Mouse (Mus musculus): ENCODE results near the gene Coil. TPM values are rescaled to one million over a fixed set of nuclear protein-coding genes. Genes with fewer than 3 reads are reported as not detected.

Gene Coil
- polyA plus RNA-seq, 1 experiment, result 6.8 TPM

GRCm38 (mm10) chr11:89006404-89006803 is 36.4 kb downstream of the Coil start:
- Histone ChIP-seq H3K36me3 (ENCODE audit: control insufficient read depth, insufficient read depth) (peaks cover 5% of the 10 kb centered on the region), H3ac (ENCODE audit: control insufficient read depth, insufficient read length, low read depth) (no peak overlapping the region), H3K79me2 (ENCODE audit: control insufficient read depth, insufficient read depth) (peaks cover 18% of the 10 kb centered on the region), H3K27me3 (ENCODE audit: control insufficient read depth, insufficient read depth, insufficient read length) (no peaks in the 10 kb centered on the region), H3K79me3 (ENCODE audit: low read depth) (peaks cover 9% of the 10 kb centered on the region), H3K4me3 (ENCODE audit: insufficient read depth, poor library complexity, severe bottlenecking) (no peak overlapping the region)
- TF ChIP-seq MYOG (IDR thresholded peaks at IDR 0.05; ENCODE audit: control insufficient read depth, extremely low read depth, insufficient read length), result no peak
- TF ChIP-seq USF1 (IDR thresholded peaks at IDR 0.05; ENCODE audit: low read depth), result no peak

DNA sequence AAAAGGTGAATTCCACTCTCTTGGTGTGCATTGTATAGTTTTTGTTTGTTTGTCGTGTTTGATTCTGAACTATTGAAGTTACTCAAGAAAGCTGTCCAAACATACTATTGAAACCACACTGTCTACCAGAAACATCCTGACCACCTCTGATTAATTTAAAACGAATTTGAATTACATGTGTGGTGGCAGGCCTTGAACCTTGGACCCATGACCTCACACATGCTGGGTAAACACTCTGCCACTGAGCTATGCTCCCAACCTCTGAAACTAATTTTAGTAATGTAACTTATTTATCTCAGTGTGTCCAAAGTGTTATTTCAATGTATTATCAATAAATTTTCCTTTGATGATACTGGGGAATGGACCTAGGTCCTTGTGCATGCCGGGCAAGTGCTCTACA is 37.5 kb downstream of the Coil start:
- peaks cover 4% of the 10 kb centered on the region for H3K79me3 ChIP-seq (ENCODE audit: low read depth)
- H3K27me3 ChIP-seq (ENCODE audit: control insufficient read depth, insufficient read depth, insufficient read length), result no peaks in the 10 kb centered on the region
- peaks cover 6% of the 10 kb centered on the region for H3K79me2 ChIP-seq (ENCODE audit: control insufficient read depth, insufficient read depth)
- H3K36me3 ChIP-seq (ENCODE audit: control insufficient read depth, insufficient read depth), result peaks cover 6% of the 10 kb centered on the region
- H3K4me3 ChIP-seq (ENCODE audit: insufficient read depth, poor library complexity, severe bottlenecking), result no peak overlapping the region
- TF ChIP-seq FOSL1 (IDR thresholded peaks at IDR 0.05; ENCODE audit: insufficient read depth, low read length, poor library complexity, severe bottlenecking) (no peak), MYOG (IDR thresholded peaks at IDR 0.05; ENCODE audit: control insufficient read depth, extremely low read depth, insufficient read length) (no peak), MYOD1 (IDR thresholded peaks at IDR 0.05; ENCODE audit: control insufficient read depth, insufficient read length, low read depth) (no peak)
- no peak overlapping the region for H3ac ChIP-seq (ENCODE audit: control insufficient read depth, insufficient read length, low read depth)

DNA sequence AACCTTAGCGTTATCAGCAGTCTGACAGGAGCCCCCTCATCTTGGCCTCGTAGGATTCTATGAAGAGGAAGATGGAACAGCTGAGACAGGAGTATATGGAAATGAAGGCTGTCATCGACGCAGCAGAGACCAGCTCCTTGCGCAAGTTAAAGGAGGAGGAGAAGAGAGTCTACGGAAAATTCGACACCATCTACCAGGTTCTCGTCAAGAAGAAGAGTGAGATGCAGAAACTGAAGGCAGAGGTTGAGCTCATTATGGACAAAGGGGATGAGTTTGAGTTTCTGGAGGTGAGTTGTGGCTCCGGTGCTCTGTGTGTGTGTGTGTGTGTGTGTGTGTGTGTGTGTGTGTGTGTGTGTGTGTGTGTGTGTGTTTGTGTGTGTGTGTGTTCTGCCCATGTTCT is 39.0 kb downstream of the Coil start:
- Histone ChIP-seq H3K27me3 (ENCODE audit: control insufficient read depth, insufficient read depth, insufficient read length) (no peaks in the 10 kb centered on the region), H3K79me3 (ENCODE audit: low read depth) (no peaks in the 10 kb centered on the region), H3K36me3 (ENCODE audit: control insufficient read depth, insufficient read depth) (peaks cover 13% of the 10 kb centered on the region), H3K4me3 (ENCODE audit: insufficient read depth, poor library complexity, severe bottlenecking) (no peak overlapping the region), H3K79me2 (ENCODE audit: control insufficient read depth, insufficient read depth) (no peaks in the 10 kb centered on the region), H3ac (ENCODE audit: control insufficient read depth, insufficient read length, low read depth) (no peak overlapping the region)
- TF ChIP-seq CEBPB (IDR thresholded peaks at IDR 0.05; ENCODE audit: low read depth) (no peak), FOSL1 (IDR thresholded peaks at IDR 0.05; ENCODE audit: insufficient read depth, low read length, poor library complexity, severe bottlenecking) (no peak), CTCF (IDR thresholded peaks at IDR 0.05; ENCODE audit: control insufficient read depth, insufficient read depth, insufficient read length) (no peak), MYOG (IDR thresholded peaks at IDR 0.05; ENCODE audit: control insufficient read depth, extremely low read depth, insufficient read length) (no peak), MYOD1 (IDR thresholded peaks at IDR 0.05; ENCODE audit: control insufficient read depth, insufficient read length, low read depth) (no peak), USF1 (IDR thresholded peaks at IDR 0.05; ENCODE audit: low read depth) (no peak), MAX (IDR thresholded peaks at IDR 0.05) (no peak)

DNA sequence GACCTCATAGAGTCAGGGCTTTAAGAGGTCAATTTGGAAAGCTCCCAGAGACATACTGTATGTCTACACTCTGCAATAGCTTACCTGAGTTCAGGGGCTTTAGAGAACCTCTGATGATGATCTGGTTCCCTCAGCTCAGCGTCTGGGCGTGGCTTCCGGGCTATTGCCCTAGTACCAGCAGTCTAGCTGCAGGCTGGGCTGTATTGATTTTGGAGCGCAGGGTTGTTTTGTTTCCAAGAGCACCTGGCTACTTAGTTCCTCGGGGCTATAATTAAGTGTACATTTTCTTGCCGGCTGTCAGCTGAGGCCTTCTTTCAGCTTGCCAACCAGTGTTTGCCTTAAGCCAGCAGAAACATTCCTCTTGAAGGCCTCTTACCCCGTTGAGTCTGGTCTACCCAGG is 39.4 kb downstream of the Coil start:
- TF ChIP-seq MYOG (IDR thresholded peaks at IDR 0.05; ENCODE audit: control insufficient read depth, extremely low read depth, insufficient read length) (no peak), FOSL1 (IDR thresholded peaks at IDR 0.05; ENCODE audit: insufficient read depth, low read length, poor library complexity, severe bottlenecking) (no peak), CTCF (IDR thresholded peaks at IDR 0.05; ENCODE audit: control insufficient read depth, insufficient read depth, insufficient read length) (no peak), MAX (IDR thresholded peaks at IDR 0.05) (no peak), USF1 (IDR thresholded peaks at IDR 0.05; ENCODE audit: low read depth) (no peak), CEBPB (IDR thresholded peaks at IDR 0.05; ENCODE audit: low read depth) (no peak), MYOD1 (IDR thresholded peaks at IDR 0.05; ENCODE audit: control insufficient read depth, insufficient read length, low read depth) (no peak)
- Histone ChIP-seq H3K4me3 (ENCODE audit: insufficient read depth, poor library complexity, severe bottlenecking) (no peak overlapping the region), H3K27me3 (ENCODE audit: control insufficient read depth, insufficient read depth, insufficient read length) (no peaks in the 10 kb centered on the region), H3ac (ENCODE audit: control insufficient read depth, insufficient read length, low read depth) (no peak overlapping the region), H3K36me3 (ENCODE audit: control insufficient read depth, insufficient read depth) (peaks cover 15% of the 10 kb centered on the region), H3K79me2 (ENCODE audit: control insufficient read depth, insufficient read depth) (no peaks in the 10 kb centered on the region), H3K79me3 (ENCODE audit: low read depth) (no peaks in the 10 kb centered on the region)

DNA sequence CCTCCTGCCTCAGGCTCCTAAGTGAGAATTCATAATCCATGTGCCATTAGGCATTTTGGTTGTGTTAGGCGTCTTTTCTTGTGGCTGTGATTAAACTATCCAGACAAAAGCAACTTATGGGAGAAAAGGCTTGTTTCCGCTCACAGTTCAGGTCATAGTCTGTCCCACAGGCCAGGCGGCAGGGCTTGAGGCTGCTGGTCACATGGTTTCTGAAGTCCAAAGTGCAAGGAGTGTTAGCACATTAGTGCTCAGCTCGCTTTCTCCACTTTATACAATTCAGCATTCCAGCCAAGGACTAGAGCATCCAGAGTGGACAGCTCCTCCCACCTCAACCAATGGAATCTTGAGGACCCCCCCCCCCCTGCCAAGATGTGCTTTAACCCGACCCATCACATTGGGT is 42.2 kb downstream of the Coil start:
- Histone ChIP-seq H3K79me3 (ENCODE audit: low read depth) (no peaks in the 10 kb centered on the region), H3ac (ENCODE audit: control insufficient read depth, insufficient read length, low read depth) (no peak overlapping the region), H3K27me3 (ENCODE audit: control insufficient read depth, insufficient read depth, insufficient read length) (no peaks in the 10 kb centered on the region), H3K79me2 (ENCODE audit: control insufficient read depth, insufficient read depth) (no peaks in the 10 kb centered on the region), H3K36me3 (ENCODE audit: control insufficient read depth, insufficient read depth) (peaks cover 24% of the 10 kb centered on the region), H3K4me3 (ENCODE audit: insufficient read depth, poor library complexity, severe bottlenecking) (no peak overlapping the region)
- TF ChIP-seq FOSL1 (IDR thresholded peaks at IDR 0.05; ENCODE audit: insufficient read depth, low read length, poor library complexity, severe bottlenecking), result no peak
- no peak for TF ChIP-seq CEBPB (IDR thresholded peaks at IDR 0.05; ENCODE audit: low read depth)
- no peak for TF ChIP-seq CTCF (IDR thresholded peaks at IDR 0.05; ENCODE audit: control insufficient read depth, insufficient read depth, insufficient read length)
- no peak for TF ChIP-seq MAX (IDR thresholded peaks at IDR 0.05)
- TF ChIP-seq USF1 (IDR thresholded peaks at IDR 0.05; ENCODE audit: low read depth), result no peak
- no peak for TF ChIP-seq MYOG (IDR thresholded peaks at IDR 0.05; ENCODE audit: control insufficient read depth, extremely low read depth, insufficient read length)
- no peak for TF ChIP-seq MYOD1 (IDR thresholded peaks at IDR 0.05; ENCODE audit: control insufficient read depth, insufficient read length, low read depth)

DNA sequence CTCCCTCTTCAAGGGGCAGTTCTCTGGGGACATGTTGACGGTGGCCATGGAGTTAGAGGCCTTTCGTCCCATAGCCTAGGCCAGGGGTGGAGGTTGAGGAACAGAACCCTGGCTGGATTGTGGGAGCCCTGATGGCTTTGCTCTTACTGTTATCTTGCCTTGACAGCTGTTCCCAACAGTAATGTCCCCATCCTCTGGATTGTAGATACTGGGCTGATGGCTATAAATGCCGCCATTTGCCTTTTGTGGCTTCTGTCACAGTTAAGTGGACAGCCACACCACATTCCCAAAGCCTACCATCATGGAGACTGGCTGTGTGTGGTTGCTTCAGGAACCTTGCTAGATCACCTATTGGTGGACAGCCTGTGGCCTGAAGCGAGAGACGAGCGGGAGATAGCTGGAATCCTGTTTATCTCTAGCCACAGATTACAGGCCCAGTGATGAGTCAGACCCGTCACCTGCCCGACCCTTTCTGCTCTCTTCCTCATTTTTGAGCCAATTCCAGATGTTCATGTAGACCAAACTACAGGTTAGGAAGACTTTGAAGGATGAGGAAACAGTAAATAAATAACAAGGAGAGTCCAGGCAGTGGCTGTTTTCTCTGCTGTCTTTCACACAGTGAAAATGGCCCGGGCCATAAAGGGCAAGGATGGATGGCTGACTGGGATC is 47.6 kb downstream of the Coil start:
- no peaks in the 10 kb centered on the region for H3K79me3 ChIP-seq (ENCODE audit: low read depth)
- H3K27me3 ChIP-seq (ENCODE audit: control insufficient read depth, insufficient read depth, insufficient read length), result no peaks in the 10 kb centered on the region
- H3K79me2 ChIP-seq (ENCODE audit: control insufficient read depth, insufficient read depth), result no peaks in the 10 kb centered on the region
- peaks cover 18% of the 10 kb centered on the region for H3K36me3 ChIP-seq (ENCODE audit: control insufficient read depth, insufficient read depth)
- no peak for TF ChIP-seq USF1 (IDR thresholded peaks at IDR 0.05; ENCODE audit: low read depth)
- H3K4me3 ChIP-seq (ENCODE audit: insufficient read depth, poor library complexity, severe bottlenecking), result no peak overlapping the region
- H3ac ChIP-seq (ENCODE audit: control insufficient read depth, insufficient read length, low read depth), result no peak overlapping the region
